Mouse (Mus musculus) fat pad, adult 2 months (tissue): ENCODE measurements at regions not wholly inside any gene's neighbourhood (a gene's known extent, or its start where the extent isn't known, plus 50 kb on each side); places are given as distances from the start of the nearest gene placed in this dataset.

Experiments
- DNase-seq: peaks from one replicate; pipeline ENCODE4 v3.0.0-alpha.2; 2011; ENCODE audit warnings: low read depth, low spot score; ENCODE audit errors: extremely low read depth

DNA sequence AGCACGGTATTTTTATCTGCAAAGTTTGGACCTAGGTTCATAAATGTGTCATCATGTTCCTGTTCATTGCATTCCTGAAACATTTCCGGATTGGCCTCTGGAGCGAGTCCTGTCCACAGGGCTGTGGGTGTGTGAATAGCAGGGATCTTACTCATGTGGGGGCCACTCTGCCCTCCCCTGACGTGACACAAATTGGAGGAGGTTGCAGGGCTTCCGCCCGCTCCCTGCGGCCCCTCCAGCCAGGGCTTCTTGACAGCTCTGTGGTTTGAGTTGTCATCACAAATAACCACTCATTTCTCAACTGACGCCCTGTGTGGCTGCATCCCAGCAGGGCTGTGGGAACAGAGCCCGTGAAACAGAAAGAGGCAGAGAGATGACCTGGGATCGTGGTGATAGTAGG, 619.9 kb upstream of the Sall1 start:
- no peak for DNase-seq

GRCm38 (mm10) chr8:89658998-89659944, 615.3 kb upstream of the Sall1 start:
- DNase-seq, result no peak

DNA sequence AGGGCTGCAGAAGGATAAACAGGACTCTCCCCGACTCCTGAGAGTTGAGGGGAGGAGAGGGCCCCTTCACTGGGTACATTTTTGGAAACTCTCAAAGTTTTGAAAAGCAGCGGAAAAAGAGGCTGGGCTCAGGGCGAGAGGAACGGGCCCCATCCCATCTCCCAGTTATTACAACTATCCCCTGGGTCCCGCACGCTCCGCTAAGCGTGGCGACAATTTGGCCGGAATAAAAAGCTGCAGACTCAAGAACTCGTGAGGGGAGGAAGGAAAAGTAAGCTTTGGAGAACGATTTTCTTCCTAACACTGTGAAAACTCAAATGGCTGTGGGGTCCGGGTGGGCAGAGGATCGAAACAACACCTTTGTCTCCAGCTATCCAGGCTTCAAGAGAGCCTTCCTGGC, 611.4 kb upstream of the Sall1 start:
- no peak for DNase-seq

DNA sequence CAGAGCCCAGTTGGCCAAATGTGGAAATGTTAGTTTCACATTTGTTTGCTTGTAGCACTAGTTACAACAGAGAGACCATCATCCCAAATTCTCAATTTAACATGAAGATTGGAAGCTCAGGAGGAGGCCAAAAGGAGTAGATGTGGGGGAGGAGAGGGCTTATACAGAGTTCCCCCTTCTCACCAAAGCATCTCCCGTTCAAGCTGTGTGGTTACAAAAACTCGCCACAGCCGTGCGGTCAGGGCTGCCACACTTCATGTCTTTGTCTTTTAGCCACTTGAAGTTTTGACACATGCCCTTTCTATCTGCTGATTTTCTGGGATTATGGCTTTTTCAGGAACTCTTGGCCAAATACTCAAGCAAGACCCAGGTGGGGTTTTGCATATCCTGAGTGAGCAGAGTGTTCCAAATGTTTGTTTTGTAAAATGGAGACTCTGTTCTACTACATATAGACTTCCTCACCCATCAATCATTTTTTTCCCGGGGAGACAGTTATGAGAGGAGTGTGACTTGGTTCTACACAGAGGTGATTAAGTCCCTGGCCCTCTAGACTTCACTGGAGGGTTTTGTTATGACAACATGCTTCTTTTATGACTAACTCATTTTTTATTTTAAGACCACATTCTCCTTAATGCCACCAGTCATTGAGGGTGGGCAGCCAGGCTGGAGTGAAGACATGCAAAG, 605.4 kb upstream of the Sall1 start:
- no peak for DNase-seq

DNA sequence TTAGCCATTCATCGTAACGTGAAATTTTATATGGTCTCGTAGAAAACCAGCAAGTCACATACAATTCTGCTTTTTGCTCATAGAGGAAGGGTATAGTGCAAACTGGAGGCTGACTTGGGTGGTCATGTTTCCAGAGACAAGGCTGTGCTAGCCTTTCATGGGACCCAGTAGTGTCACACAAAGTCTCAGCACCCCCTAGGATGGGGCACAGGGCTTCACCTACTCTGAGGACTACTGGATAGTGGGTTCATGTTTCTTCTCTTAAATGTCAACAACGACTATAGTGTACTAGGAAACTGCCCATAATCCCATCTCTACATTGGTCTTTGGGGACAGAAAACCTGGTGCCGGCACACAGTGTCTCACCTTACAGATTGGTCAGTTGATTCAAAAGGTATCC, 603.0 kb upstream of the Sall1 start:
- DNase-seq, result no peak

GRCm38 (mm10) chr8:89641339-89641738, 597.4 kb upstream of the Sall1 start:
- no peak for DNase-seq

- DNase-seq, result no peak
Observed at GRCm38 (mm10) chr8:89634864-89635263, 590.9 kb upstream of the Sall1 start.

- DNase-seq, result no peak
Observed at GRCm38 (mm10) chr8:89632304-89632703, 588.3 kb upstream of the Sall1 start.

DNA sequence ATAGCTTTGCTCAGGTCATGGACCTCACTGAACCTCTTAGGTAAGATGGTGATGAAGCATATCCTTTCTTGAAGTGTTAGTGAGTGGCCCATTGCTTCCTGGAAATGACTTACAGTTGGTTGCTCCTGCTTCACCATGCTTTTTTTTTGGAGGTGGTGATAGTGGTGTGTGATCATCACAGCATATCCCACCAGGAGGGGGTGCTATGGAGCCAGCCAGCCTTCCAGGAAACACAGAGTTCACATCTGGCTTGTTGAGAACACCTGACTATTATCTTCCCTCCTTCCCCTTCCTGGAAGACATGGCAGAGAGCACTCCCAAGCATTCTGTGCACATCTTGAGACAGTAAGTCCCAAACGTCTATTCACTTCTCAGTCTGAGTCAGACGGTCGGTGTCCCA, 586.6 kb upstream of the Sall1 start:
- DNase-seq, result no peak

- DNase-seq, result no peak
Observed at GRCm38 (mm10) chr8:89618089-89618488, 574.1 kb upstream of the Sall1 start.

DNA sequence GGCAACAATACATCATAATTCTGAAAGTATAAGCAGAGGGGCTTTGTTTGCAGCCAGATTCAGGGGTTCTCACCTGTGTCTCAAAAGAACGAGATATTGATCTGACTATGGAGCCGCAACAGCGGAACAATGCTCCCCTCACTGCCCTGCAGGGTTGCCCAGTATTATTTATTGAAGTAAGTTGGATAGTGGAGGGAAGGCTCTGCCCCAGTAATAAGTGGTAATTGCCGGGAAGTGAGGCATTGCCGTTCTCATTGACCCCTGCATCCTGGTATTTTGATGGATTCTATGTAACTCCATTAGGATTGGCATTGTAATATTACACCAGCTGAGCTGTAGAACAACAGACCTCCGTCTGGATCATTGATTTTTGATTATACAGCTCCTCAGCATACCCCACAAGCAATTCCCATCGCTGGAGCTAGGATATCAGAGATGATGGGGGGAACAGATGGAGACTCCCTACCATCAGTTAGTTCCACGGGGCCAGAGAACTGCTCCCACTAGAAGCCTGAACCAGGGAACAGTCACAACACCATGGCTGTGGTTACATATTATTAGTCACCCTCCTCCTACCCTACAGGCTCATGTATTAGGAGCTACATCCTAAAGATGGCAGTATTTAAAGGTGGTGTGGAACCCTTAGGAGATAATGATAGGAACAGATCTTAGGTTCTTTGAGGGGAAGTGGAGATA, 572.0 kb upstream of the Sall1 start:
- DNase-seq, result no peak

DNA sequence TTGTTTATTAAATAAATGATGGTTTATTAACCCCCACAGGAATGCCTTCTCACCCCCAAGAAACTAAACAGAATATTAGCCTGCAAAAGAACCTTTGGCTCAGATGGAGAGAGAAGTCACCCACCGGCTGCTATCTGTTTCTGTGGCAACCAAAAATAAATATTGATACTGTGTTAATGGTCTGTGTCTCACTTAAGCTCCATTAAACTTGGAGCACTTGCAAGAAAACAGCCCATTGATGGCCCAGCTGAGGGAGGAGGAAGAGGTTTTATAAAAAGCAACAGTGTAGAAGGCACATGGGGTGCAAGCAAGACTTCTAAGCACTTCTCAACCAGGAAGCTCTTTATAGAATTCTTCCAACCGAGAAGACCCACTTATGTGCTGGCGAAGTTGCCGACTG, 565.1 kb upstream of the Sall1 start:
- no peak for DNase-seq

- no peak for DNase-seq
Observed at GRCm38 (mm10) chr8:89605905-89606468, 562.0 kb upstream of the Sall1 start.

DNA sequence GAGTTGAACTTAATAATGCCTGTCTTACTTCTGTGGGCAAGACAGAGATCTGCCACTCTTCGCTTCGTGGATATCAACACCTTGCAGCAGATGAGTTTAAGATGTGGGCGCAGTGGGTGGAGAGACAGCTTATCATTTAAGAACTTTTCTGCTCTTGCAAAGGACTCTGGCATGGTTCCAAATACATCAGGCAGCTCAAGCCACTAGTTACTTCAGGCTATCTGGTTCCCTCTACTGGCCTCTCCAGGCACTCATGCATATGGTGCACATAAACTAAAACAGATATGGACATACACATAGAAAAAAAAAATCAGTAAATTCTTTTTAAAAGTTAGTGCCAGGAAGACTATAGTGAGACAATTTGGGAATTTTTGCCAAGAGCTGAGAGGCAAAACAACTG, 560.5 kb upstream of the Sall1 start:
- DNase-seq, result no peak

DNA sequence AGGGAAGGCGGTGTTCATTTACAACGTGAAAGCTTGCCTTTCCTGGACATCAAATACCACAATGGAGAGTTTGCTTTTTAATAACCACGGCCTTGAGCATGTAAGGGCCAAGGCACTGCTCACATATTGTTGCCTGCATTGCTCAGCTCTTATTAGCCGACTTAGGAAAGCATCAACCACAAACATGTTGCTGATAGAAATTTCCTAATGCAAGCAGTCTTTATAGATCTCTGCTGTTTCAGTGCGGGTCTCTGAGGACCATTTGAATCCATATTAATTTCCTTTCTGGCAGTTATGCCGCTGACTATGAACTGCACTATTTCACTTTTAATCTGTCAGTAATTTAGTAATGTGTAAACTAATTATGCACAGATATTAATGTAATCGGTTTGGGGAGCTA, 552.4 kb upstream of the Sall1 start:
- no peak for DNase-seq

- DNase-seq, result no peak
Observed at GRCm38 (mm10) chr8:89583091-89583490, 539.1 kb upstream of the Sall1 start.

GRCm38 (mm10) chr8:89582566-89582965, 538.6 kb upstream of the Sall1 start:
- DNase-seq, result no peak

- DNase-seq, result no peak
Observed at GRCm38 (mm10) chr8:89571816-89572215, 527.9 kb upstream of the Sall1 start.

- DNase-seq, result no peak
Observed at GRCm38 (mm10) chr8:89570639-89571325, 526.8 kb upstream of the Sall1 start.

GRCm38 (mm10) chr8:89569406-89569805, 525.4 kb upstream of the Sall1 start:
- no peak for DNase-seq

GRCm38 (mm10) chr8:89568641-89569040, 524.7 kb upstream of the Sall1 start:
- DNase-seq, result no peak
